In the genomic region with DNA sequence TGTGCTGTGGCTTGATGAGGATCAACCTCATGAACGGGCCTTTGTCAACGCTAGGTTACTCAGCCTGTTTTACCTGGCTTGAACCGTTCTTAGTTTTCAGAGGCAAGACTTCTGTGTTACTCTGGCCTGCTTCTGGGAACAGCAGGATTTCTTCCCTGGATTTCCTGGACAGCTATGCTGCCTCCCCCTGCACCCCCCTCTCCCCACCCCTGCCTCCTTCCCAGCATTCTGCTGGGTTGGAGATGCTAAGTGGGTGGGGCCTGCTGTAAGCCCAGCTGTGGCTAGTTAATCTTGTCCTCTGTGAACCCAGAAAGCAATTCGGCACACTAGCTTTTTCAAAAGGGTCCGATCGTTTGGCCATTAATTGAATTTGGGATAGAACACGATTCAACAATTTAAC, we compare ENCODE assay signal across 9 mouse cellular contexts. TPM values are rescaled to one million over a fixed set of nuclear protein-coding genes. Genes with fewer than 3 reads are reported as not detected.
DNase-seq lines count a peak whose midpoint lies in the region; ATAC-seq and TF ChIP-seq lines count a peak whose summit lies in the region.
"Had no signal": no experiment of that assay in that cellular context is flagged by ENCODE, and none has a peak within 500 bp of the region (broad histone marks: within the 10 kb centered on the region; RNA-seq: fewer than 3 reads in every experiment).

No protein-coding gene starts in this region.

- no peak overlapping the region for H3K4me2 ChIP-seq in kidney, embryonic 14.5 days (replicated peaks; ENCODE audit: low read depth, low read length)
- no peak overlapping the region for H3K4me2 ChIP-seq in stomach, embryonic 15.5 days
- H3K4me2 ChIP-seq in liver, postnatal 0 days (ENCODE audit: low read depth, low read length), result no peak overlapping the region

- H3K9ac ChIP-seq in kidney, embryonic 14.5 days (ENCODE audit: low read depth, low read length), result no peak overlapping the region
- no peak overlapping the region for H3K9ac ChIP-seq in stomach, embryonic 15.5 days
- no peak overlapping the region for H3K9ac ChIP-seq in liver, postnatal 0 days (replicated peaks)

- peak; percentile 30 to 48 for DNase-seq in lung, adult 18-20 months
- no peak for DNase-seq in lung, postnatal 36 days
- DNase-seq in gastrocnemius, postnatal 25 days, result peak; percentile 69
- no peak for DNase-seq in MN1 (ENCODE audit: low spot score)
- DNase-seq in layer of hippocampus, adult 11-12 months (ENCODE audit: low spot score), result no peak
- no peak for DNase-seq in liver, postnatal 0 days
- DNase-seq: cerebellum, postnatal 36 days had no signal

- no peak overlapping the region for H3K4me3 ChIP-seq in kidney, embryonic 14.5 days (ENCODE audit: low read length)
- no peak overlapping the region for H3K4me3 ChIP-seq in stomach, embryonic 15.5 days (replicated peaks)
- H3K4me3 ChIP-seq in liver, postnatal 0 days (ENCODE audit: low read depth, low read length), result no peak overlapping the region

- TF ChIP-seq CTCF in liver, postnatal 0 days (IDR thresholded peaks at IDR 0.05; ENCODE audit: low read depth), result no peak

- H3K27me3 ChIP-seq in kidney, embryonic 14.5 days (ENCODE audit: control insufficient read depth, insufficient read depth, low read length), result no peaks in the 10 kb centered on the region
- H3K27me3 ChIP-seq in stomach, embryonic 15.5 days (replicated peaks), result no peaks in the 10 kb centered on the region
- H3K27me3 ChIP-seq in liver, postnatal 0 days (ENCODE audit: insufficient read depth, low read length), result no peaks in the 10 kb centered on the region

- peak; percentile 50; the same call in 1 of the 2 replicates for ATAC-seq in kidney, embryonic 14.5 days (ENCODE audit: low FRiP score, low TSS enrichment)
- ATAC-seq in stomach, embryonic 15.5 days (ENCODE audit: insufficient read depth, low FRiP score, low read depth), result no peak
- no peak for ATAC-seq in liver, postnatal 0 days

- H3K27ac ChIP-seq in kidney, embryonic 14.5 days (ENCODE audit: low read depth, low read length), result no peak overlapping the region
- peak overlapping the region; percentile 13; the same call in 1 of the 2 replicates for H3K27ac ChIP-seq in stomach, embryonic 15.5 days
- no peak overlapping the region for H3K27ac ChIP-seq in liver, postnatal 0 days (ENCODE audit: low read depth)

- no peak for TF ChIP-seq EP300 in liver, postnatal 0 days (IDR thresholded peaks at IDR 0.05; ENCODE audit: low read depth)

- H3K9me3 ChIP-seq in kidney, embryonic 14.5 days (ENCODE audit: control insufficient read depth, low read length), result no peaks in the 10 kb centered on the region
- H3K9me3 ChIP-seq in stomach, embryonic 15.5 days, result no peaks in the 10 kb centered on the region
- no peaks in the 10 kb centered on the region for H3K9me3 ChIP-seq in liver, postnatal 0 days (ENCODE audit: low read length)

- H3K36me3 ChIP-seq in kidney, embryonic 14.5 days (ENCODE audit: control insufficient read depth, insufficient read depth, low read length), result no peaks in the 10 kb centered on the region
- H3K36me3 ChIP-seq in stomach, embryonic 15.5 days, result no peaks in the 10 kb centered on the region
- H3K36me3 ChIP-seq in liver, postnatal 0 days (replicated peaks; ENCODE audit: insufficient read depth, low read length), result no peaks in the 10 kb centered on the region

- peaks cover 34% of the 10 kb centered on the region; the same call in 1 of the 2 replicates for H3K4me1 ChIP-seq in kidney, embryonic 14.5 days (ENCODE audit: control insufficient read depth, insufficient read depth, low read length)
- H3K4me1 ChIP-seq in stomach, embryonic 15.5 days, result peaks cover 25% of the 10 kb centered on the region
- H3K4me1 ChIP-seq in liver, postnatal 0 days (ENCODE audit: insufficient read depth), result no peaks in the 10 kb centered on the region

- WGBS in kidney, embryonic 14.5 days, result 61% methylated on average over 7 of the region's 7 CpGs
- 59% methylated on average over 7 of the region's 7 CpGs for WGBS in stomach, embryonic 15.5 days
- WGBS in liver, postnatal 0 days (ENCODE audit: insufficient replicate concordance), result 84% methylated on average over 7 of the region's 7 CpGs

RNA-seq across cellular contexts. Expression of gene Igfbp7, which starts 7.7 kb away (rescaled TPM):
- total RNA-seq in gastrocnemius, postnatal 25 days (2021), result 100 to 1,000 TPM; 105 to 156 TPM
- 250 and 252 TPM in 2 replicates for polyA plus RNA-seq in kidney, embryonic 14.5 days (2014; fragmentation: Nextera tagmentation; extraction: Ambion mirVana)
- 146 and 174 TPM in 2 replicates for polyA plus RNA-seq in stomach, embryonic 15.5 days (2015; fragmentation: Nextera tagmentation; extraction: Ambion mirVana)
- polyA plus RNA-seq in liver, postnatal 0 days (2015; fragmentation: Nextera tagmentation; extraction: Ambion mirVana), result 89.6 and 97.3 TPM in 2 replicates

Comparison
In these comparisons a context has a peak if more than half of its experiments do, and no peak if none do; other contexts are left out.
1. DNase-seq: peak in lung, adult 18-20 months (2 of 2) and gastrocnemius, postnatal 25 days (single experiment); none in lung, postnatal 36 days (single experiment), MN1 (single experiment), layer of hippocampus, adult 11-12 months (single experiment) and liver, postnatal 0 days (single experiment).